Mouse (Mus musculus): Measurements from ENCODE around the gene Baiap2l1.

Gene Baiap2l1

GRCm38 (mm10) chr5:144215992-144216391, 141.9 kb downstream of the Baiap2l1 start:
- CTCF ChIA-PET = interaction anchor here in 1 of 4 experiments (1.2 kb wide), 1 partner anchor 9 kb away, joined by 3 read pairs; no protein-coding TSS in a partner anchor

More at GRCm38 (mm10) chr5:144215992-144216391, 141.9 kb downstream of the Baiap2l1 start:
- POLR2A ChIA-PET = interaction anchor here in 2 of 4 experiments (0.7 kb wide), 2 partner anchors 397 to 524 kb away, joined by 4 to 7 read pairs; no protein-coding TSS in a partner anchor

Measured in embryonic stem cell, embryonic (primary cell).